Mouse (Mus musculus) gastrocnemius, adult 2 months (tissue): Measurements from ENCODE around the gene Gm379. TPM values are rescaled to one million over a fixed set of nuclear protein-coding genes. Genes with fewer than 3 reads are reported as not detected.

Experiments
- DNase-seq: peaks from one replicate; pipeline ENCODE4 v3.0.0; 2022
- H3K27ac ChIP-seq: fragments of 200-600 bp; 2 replicates; pipeline ENCODE4 v1.8.1; 2022; ENCODE audit warnings: mild to moderate bottlenecking
- H3K4me3 ChIP-seq: fragments of 200-600 bp; 2 replicates; pipeline ENCODE4 v1.8.1; 2022; ENCODE audit warnings: mild to moderate bottlenecking, moderate library complexity
- CTCF ChIP-seq: fragments of 200-600 bp; IDR thresholded peaks from 2 replicates; pipeline ENCODE4 v1.8.1; 2022; ENCODE audit warnings: antibody characterized with exemption, mild to moderate bottlenecking, moderate library complexity
- intact Hi-C: fragments of 180-260 bp; cut with DNase I; formaldehyde crosslinking; loops from one replicate; pipeline ENCODE4 v1.15.1; 2025
- long read RNA-seq, 2 experiments: library from polyadenylated mRNA; stranded (forward); transcript quantifications; one replicate each; pipeline ENCODE4 v2.0.0; 2021
- total RNA-seq, 2 experiments: library from RNA; stranded (reverse); gene quantifications; 2 replicates each; pipeline ENCODE4 v1.2.3; 2021

Gm379 gene
- not detected for total RNA-seq
- long read RNA-seq, experiment 1: 0 reads
- long read RNA-seq, experiment 2: 0 reads

DNA sequence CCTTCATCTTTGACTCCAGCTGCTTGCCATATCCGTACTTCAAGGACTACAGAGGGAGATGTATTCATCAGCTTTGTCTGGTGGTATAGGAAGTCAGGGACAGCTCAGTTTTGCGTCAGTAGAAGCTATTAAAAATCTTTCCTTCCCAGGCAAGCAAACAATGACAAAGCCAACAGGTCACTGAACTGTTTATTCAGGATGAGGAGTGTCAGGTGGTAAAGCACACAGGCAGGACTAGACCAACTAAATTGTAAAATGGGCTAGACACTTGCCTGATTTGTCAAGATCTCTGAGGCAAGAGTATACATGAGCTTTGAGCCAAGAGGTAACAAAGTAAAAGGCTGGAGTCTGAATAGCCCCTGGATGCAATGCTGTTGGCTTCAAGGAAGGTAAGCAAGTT is at the start of gene Gm379:
Gene Gm379 (minus strand): TSS at position 7 of the 400 bp plus-strand sequence.
- no peak for DNase-seq
- H3K27ac ChIP-seq: no peak within 1 kb of the TSS
- intact Hi-C loops: no loop called here
- TF ChIP-seq CTCF: no peak
- H3K4me3 ChIP-seq: no peak within 1 kb of the TSS

- DNase-seq: no peak
- H3K27ac ChIP-seq: no peak overlapping the region
- no peak for TF ChIP-seq CTCF
- H3K4me3 ChIP-seq: no peak overlapping the region
- intact Hi-C loops: no loop called here
These were observed 39.6 kb upstream of the Gm379 start for GRCm38 (mm10) chrX:108704312-108704711.

- no peak overlapping the region for H3K4me3 ChIP-seq
- no peak for DNase-seq
- TF ChIP-seq CTCF: no peak
- intact Hi-C loops: no loop called here
- no peak overlapping the region for H3K27ac ChIP-seq
These were observed 4.2 kb upstream of the Gm379 start for GRCm38 (mm10) chrX:108668868-108669267.

GRCm38 (mm10) chrX:108621991-108622390 is 42.7 kb downstream of the Gm379 start:
- no peak overlapping the region for H3K27ac ChIP-seq
- no peak overlapping the region for H3K4me3 ChIP-seq
- no peak for TF ChIP-seq CTCF
- intact Hi-C loops: no loop called here
- no peak for DNase-seq

- Histone ChIP-seq H3K27ac (no peak overlapping the region), H3K4me3 (no peak overlapping the region)
- no peak for TF ChIP-seq CTCF
- intact Hi-C loops: no loop called here
- DNase-seq: no peak
These were observed 43.8 kb downstream of the Gm379 start for GRCm38 (mm10) chrX:108620886-108621285.

Other genes with a start within 250 kb of the Gm379 start
- 1 to 10 TPM; 3.3 to 3.6 TPM for gene Brwd3, start 169.5 kb upstream of the Gm379 start, total RNA-seq